Mouse (Mus musculus): ENCODE data around the gene Rdh5.

- TF ChIP-seq CTCF (IDR thresholded peaks at IDR 0.05; ENCODE audit: low read depth) (no peak), EP300 (IDR thresholded peaks at IDR 0.05; ENCODE audit: low read depth) (peak; percentile 66)
These were observed 13.1 kb downstream of the Rdh5 start for GRCm38 (mm10) chr10:128909567-128910028.

All from heart, postnatal 0 days (tissue).